ENCODE assay signal across 9 mouse cellular contexts in genomic region chr7:24111772-24112155, GRCm38 (mm10). TPM values are rescaled to one million over a fixed set of nuclear protein-coding genes. Genes with fewer than 3 reads are reported as not detected.
DNase-seq lines count a peak whose midpoint lies in the region; ATAC-seq and TF ChIP-seq lines count a peak whose summit lies in the region.
"Had no signal": no experiment of that assay in that cellular context is flagged by ENCODE, and none has a peak within 500 bp of the region (broad histone marks: within the 10 kb centered on the region; RNA-seq: fewer than 3 reads in every experiment).

No protein-coding gene starts in this region.

- no peak for ATAC-seq in intestine, embryonic 15.5 days

- H3K36me3 ChIP-seq in intestine, embryonic 15.5 days, result peaks cover 16% of the 10 kb centered on the region
- peaks cover 9% of the 10 kb centered on the region for H3K36me3 ChIP-seq in myocyte (ENCODE audit: control insufficient read depth, insufficient read depth)

- H3K79me2 ChIP-seq in myocyte (ENCODE audit: control insufficient read depth, insufficient read depth), result no peaks in the 10 kb centered on the region

- peak overlapping the region; percentile 89 for H3K27ac ChIP-seq in layer of hippocampus, adult 2 months
- peak overlapping the region; percentile 63; the same call in 1 of the 2 replicates for H3K27ac ChIP-seq in embryonic fibroblast, embryonic 13.5 days (ENCODE audit: insufficient read depth, low read length)
- H3K27ac ChIP-seq in intestine, embryonic 15.5 days, result peak overlapping the region; percentile 81

- H3K4me3 ChIP-seq in layer of hippocampus, adult 2 months, result peak overlapping the region; percentile 84
- H3K4me3 ChIP-seq in embryonic fibroblast, embryonic 13.5 days (ENCODE audit: insufficient read depth, low read length), result peak overlapping the region; percentile 56
- peak overlapping the region; percentile 65 for H3K4me3 ChIP-seq in intestine, embryonic 15.5 days (replicated peaks)
- peak overlapping the region; percentile 73 for H3K4me3 ChIP-seq in myocyte

- peak; percentile 51; the same call in 1 of the 2 replicates for TF ChIP-seq POLR2A in embryonic fibroblast, embryonic 13.5 days (IDR thresholded peaks at IDR 0.05; ENCODE audit: low read depth, low read length)
- no peak for TF ChIP-seq POLR2A in myocyte (IDR thresholded peaks at IDR 0.05; ENCODE audit: insufficient read length, low read depth)

- DNase-seq in layer of hippocampus, adult 2 months (ENCODE audit: low spot score in 2 of 2), result no peak
- no peak for DNase-seq in layer of hippocampus, adult 8-10 months (ENCODE audit: low spot score in 2 of 2)
- no peak for DNase-seq in adipocyte (ENCODE audit: low spot score)
- DNase-seq in layer of hippocampus, adult 18-20 months (ENCODE audit: low spot score in 2 of 2), result no peak
- no peak for DNase-seq in layer of hippocampus, postnatal 25 days (ENCODE audit: extremely low spot score in 1 of 2, low spot score in 1 of 2)

- H3K9me3 ChIP-seq in intestine, embryonic 15.5 days, result 0 out of 2 replicates have a peak, but pooled peaks cover 9% of the 10 kb centered on the region

- peak overlapping the region; percentile 66 for H3K4me2 ChIP-seq in intestine, embryonic 15.5 days (replicated peaks)
- H3K4me2 ChIP-seq in myocyte (ENCODE audit: low read depth), result peak overlapping the region; percentile 20

- WGBS in intestine, embryonic 15.5 days, result 6% methylated on average over 9 of the region's 9 CpGs

- H3ac ChIP-seq in myocyte (ENCODE audit: control insufficient read depth, insufficient read length), result peak overlapping the region; percentile 11

- H3K4me1 ChIP-seq in embryonic fibroblast, embryonic 13.5 days (ENCODE audit: control insufficient read depth, insufficient read depth, low read length), result no peaks in the 10 kb centered on the region
- no peaks in the 10 kb centered on the region for H3K4me1 ChIP-seq in intestine, embryonic 15.5 days (replicated peaks)

- H3K27me3 ChIP-seq in intestine, embryonic 15.5 days (replicated peaks), result no peaks in the 10 kb centered on the region
- no peaks in the 10 kb centered on the region for H3K27me3 ChIP-seq in myocyte (ENCODE audit: control insufficient read depth, insufficient read depth, insufficient read length)

- peak overlapping the region; percentile 53 for H3K9ac ChIP-seq in intestine, embryonic 15.5 days

- TF ChIP-seq CTCF in layer of hippocampus, adult 2 months (conservative IDR thresholded peaks at IDR 0.05), result no peak
- TF ChIP-seq CTCF in embryonic fibroblast, embryonic 13.5 days (IDR thresholded peaks at IDR 0.05; ENCODE audit: borderline replicate concordance, insufficient read depth, low read length), result no peak

TF ChIP-seq in myocyte, 11 proteins besides CTCF, POLR2A, EP300 and RAD21:
- no peak for TF ChIP-seq MYOD1 (IDR thresholded peaks at IDR 0.05; ENCODE audit: control insufficient read depth in 1 of 3, insufficient read length in 2 of 3, low read depth in 2 of 3)
- TF ChIP-seq CEBPB (IDR thresholded peaks at IDR 0.05; ENCODE audit: insufficient read depth, poor library complexity, severe bottlenecking), result no peak
- no peak for TF ChIP-seq TCF3 (IDR thresholded peaks at IDR 0.05; ENCODE audit: insufficient read length, low read depth)
- TF ChIP-seq E2F4 (IDR thresholded peaks at IDR 0.05; ENCODE audit: insufficient read depth), result no peak
- TF ChIP-seq POLR2AphosphoS2 (IDR thresholded peaks at IDR 0.05; ENCODE audit: insufficient read length, low read depth), result no peak
- TF ChIP-seq MAX (IDR thresholded peaks at IDR 0.05; ENCODE audit: low read depth), result no peak
- no peak for TF ChIP-seq REST (IDR thresholded peaks at IDR 0.05; ENCODE audit: insufficient read depth, insufficient read length)
- TF ChIP-seq SRF (IDR thresholded peaks at IDR 0.05; ENCODE audit: control insufficient read depth, insufficient read length, low read depth), result no peak
- TF ChIP-seq USF1 (IDR thresholded peaks at IDR 0.05; ENCODE audit: low read depth), result no peak

RNA-seq across cellular contexts. Expression of gene Zfp112, which starts 0.3 kb away (rescaled TPM):
- 10 to 100 TPM; 10.4 to 13.9 TPM for total RNA-seq in layer of hippocampus, adult 2 months (2021)
- total RNA-seq in layer of hippocampus, adult 8-10 months (2022), result 10 to 100 TPM; 11.2 to 14.3 (median 12.5) TPM
- 2.8 and 3.3 TPM in 2 replicates for polyA plus RNA-seq in embryonic fibroblast, embryonic 13.5 days (2011; ENCODE audit: insufficient read length, low read depth, missing spikeins)
- 4.8 and 6.4 TPM in 2 replicates for polyA plus RNA-seq in intestine, embryonic 15.5 days (2015; fragmentation: Nextera tagmentation; extraction: Ambion mirVana)
- 1.2 TPM for polyA plus RNA-seq in myocyte (2012; fragmentation: generic; extraction: Trizol)
- 10 to 100 TPM; 10.6 to 11.2 TPM for total RNA-seq in layer of hippocampus, adult 18-20 months (2021)
- total RNA-seq in layer of hippocampus, postnatal 25 days (2021), result 10 to 100 TPM in 1 of 2 experiments, 1 to 10 TPM in 1; 7.9 to 11.1 TPM

RNA-seq across cellular contexts. Expression of gene Zfp235, which starts 22.2 kb away (rescaled TPM):
- total RNA-seq in layer of hippocampus, adult 2 months (2021), result 10 to 100 TPM; 21.1 to 21.8 TPM
- 10 to 100 TPM; 20.9 to 25.6 (median 21.8) TPM for total RNA-seq in layer of hippocampus, adult 8-10 months (2022)
- polyA plus RNA-seq in embryonic fibroblast, embryonic 13.5 days (2011; ENCODE audit: insufficient read length, low read depth, missing spikeins), result 5.8 and 6.0 TPM in 2 replicates
- 12.7 and 15.2 TPM in 2 replicates for polyA plus RNA-seq in intestine, embryonic 15.5 days (2015; fragmentation: Nextera tagmentation; extraction: Ambion mirVana)
- 2.0 TPM for polyA plus RNA-seq in myocyte (2012; fragmentation: generic; extraction: Trizol)
- 10 to 100 TPM; 19.4 to 22.5 TPM for total RNA-seq in layer of hippocampus, adult 18-20 months (2021)
- total RNA-seq in layer of hippocampus, postnatal 25 days (2021), result 10 to 100 TPM; 19.7 to 23.1 TPM

RNA-seq across cellular contexts. Expression of gene Zfp180, which starts 30.0 kb away (rescaled TPM):
- total RNA-seq in layer of hippocampus, adult 2 months (2021), result 10 to 100 TPM; 44.0 to 45.5 TPM
- 10 to 100 TPM; 36.0 to 49.5 (median 40.8) TPM for total RNA-seq in layer of hippocampus, adult 8-10 months (2022)
- polyA plus RNA-seq in embryonic fibroblast, embryonic 13.5 days (2011; ENCODE audit: insufficient read length, low read depth, missing spikeins), result 14.5 and 16.5 TPM in 2 replicates
- polyA plus RNA-seq in intestine, embryonic 15.5 days (2015; fragmentation: Nextera tagmentation; extraction: Ambion mirVana), result 13.6 and 15.6 TPM in 2 replicates
- polyA plus RNA-seq in myocyte (2012; fragmentation: generic; extraction: Trizol), result 9.0 TPM
- total RNA-seq in layer of hippocampus, adult 18-20 months (2021), result 10 to 100 TPM; 45.3 to 48.6 TPM
- total RNA-seq in layer of hippocampus, postnatal 25 days (2021), result 10 to 100 TPM; 37.5 to 37.8 TPM

RNA-seq across cellular contexts. Expression of gene Vmn1r183, which starts 58.7 kb away (rescaled TPM):
- total RNA-seq in layer of hippocampus, adult 2 months (2021), result not detected
- under 1 TPM in 1 of 4 experiments, not detected in 3; 0.04 TPM for total RNA-seq in layer of hippocampus, adult 8-10 months (2022)
- polyA plus RNA-seq in embryonic fibroblast, embryonic 13.5 days (2011; ENCODE audit: insufficient read length, low read depth, missing spikeins), result not detected in 2 replicates
- not detected in 2 replicates for polyA plus RNA-seq in intestine, embryonic 15.5 days (2015; fragmentation: Nextera tagmentation; extraction: Ambion mirVana)
- not detected for polyA plus RNA-seq in myocyte (2012; fragmentation: generic; extraction: Trizol)
- total RNA-seq in layer of hippocampus, adult 18-20 months (2021), result not detected
- total RNA-seq in layer of hippocampus, postnatal 25 days (2021), result not detected
- total RNA-seq: left cerebral cortex, postnatal 25 days had no signal
